Comparison of ENCODE assay signal across 9 mouse cellular contexts in genomic region chr6:127154708-127155268, GRCm38 (mm10). TPM values are rescaled to one million over a fixed set of nuclear protein-coding genes. Genes with fewer than 3 reads are reported as not detected.
DNase-seq lines count a peak whose midpoint lies in the region; ATAC-seq and TF ChIP-seq lines count a peak whose summit lies in the region.
"Had no signal": no experiment of that assay in that cellular context is flagged by ENCODE, and none has a peak within 500 bp of the region (broad histone marks: within the 10 kb centered on the region; RNA-seq: fewer than 3 reads in every experiment).

No protein-coding gene starts in this region.

- peak; percentile 16 for ATAC-seq in CD4-positive, CD25-positive, alpha-beta regulatory T cell, adult 4 months
- no peak for ATAC-seq in forebrain, postnatal 0 days
- ATAC-seq in liver, embryonic 15.5 days (ENCODE audit: insufficient read depth) = no peak
- ATAC-seq in neural tube, embryonic 14.5 days (ENCODE audit: low read depth) = no peak

- H3K36me3 ChIP-seq in forebrain, postnatal 0 days (ENCODE audit: insufficient read depth) = no peaks in the 10 kb centered on the region
- no peaks in the 10 kb centered on the region for H3K36me3 ChIP-seq in liver, embryonic 15.5 days (replicated peaks)
- no peaks in the 10 kb centered on the region for H3K36me3 ChIP-seq in neural tube, embryonic 14.5 days (ENCODE audit: control insufficient read depth, insufficient read depth, low read length)

- TF ChIP-seq CTCF in forebrain, postnatal 0 days (IDR thresholded peaks at IDR 0.05; ENCODE audit: low read depth) = no peak

- H3K4me1 ChIP-seq in forebrain, postnatal 0 days (ENCODE audit: insufficient read depth) = peaks cover 17% of the 10 kb centered on the region; the same call in 1 of the 2 replicates
- peaks cover 56% of the 10 kb centered on the region for H3K4me1 ChIP-seq in liver, embryonic 15.5 days (replicated peaks)
- peaks cover 33% of the 10 kb centered on the region for H3K4me1 ChIP-seq in neural tube, embryonic 14.5 days (ENCODE audit: control insufficient read depth, insufficient read depth, low read length)

- 2% methylated on average over 30 of the region's 34 CpGs for WGBS in forebrain, postnatal 0 days
- under 1% methylated on average over 34 of the region's 34 CpGs for WGBS in liver, embryonic 15.5 days (ENCODE audit: insufficient replicate concordance)
- WGBS in neural tube, embryonic 14.5 days = under 1% methylated on average over 33 of the region's 34 CpGs

- H3K4me2 ChIP-seq in forebrain, postnatal 0 days (ENCODE audit: low read depth) = peak overlapping the region; percentile 97
- H3K4me2 ChIP-seq in liver, embryonic 15.5 days = peak overlapping the region; percentile 82
- H3K4me2 ChIP-seq in neural tube, embryonic 14.5 days (ENCODE audit: low read depth, low read length) = peak overlapping the region; percentile 70

- H3K4me3 ChIP-seq in forebrain, postnatal 0 days (ENCODE audit: low read depth, low read length) = peak overlapping the region; percentile 36
- peak overlapping the region; percentile 61 for H3K4me3 ChIP-seq in liver, embryonic 15.5 days (replicated peaks)
- H3K4me3 ChIP-seq in neural tube, embryonic 14.5 days (ENCODE audit: low read depth, low read length) = peak overlapping the region; percentile 25
- H3K4me3 ChIP-seq: erythroblast, embryonic 14.5 days had no signal

- H3K9ac ChIP-seq in forebrain, postnatal 0 days = peak overlapping the region; percentile 28; the same call in 1 of the 2 replicates
- H3K9ac ChIP-seq in liver, embryonic 15.5 days = no peak overlapping the region
- H3K9ac ChIP-seq in neural tube, embryonic 14.5 days (replicated peaks; ENCODE audit: low read depth, low read length) = 0 out of 2 replicates have a peak overlapping the region, but pooled peaks have one; percentile 3

- H3K9me3 ChIP-seq in forebrain, postnatal 0 days (ENCODE audit: low read length) = no peaks in the 10 kb centered on the region
- H3K9me3 ChIP-seq in liver, embryonic 15.5 days (replicated peaks) = no peaks in the 10 kb centered on the region
- H3K9me3 ChIP-seq in neural tube, embryonic 14.5 days (ENCODE audit: control insufficient read depth, low read length) = no peaks in the 10 kb centered on the region

- H3K27ac ChIP-seq in forebrain, postnatal 0 days (ENCODE audit: low read depth, low read length) = no peak overlapping the region
- no peak overlapping the region for H3K27ac ChIP-seq in liver, embryonic 15.5 days (replicated peaks)
- no peak overlapping the region for H3K27ac ChIP-seq in neural tube, embryonic 14.5 days (ENCODE audit: low read depth, low read length)

- peaks cover 32% of the 10 kb centered on the region for H3K27me3 ChIP-seq in forebrain, postnatal 0 days (ENCODE audit: insufficient read depth, low read length)
- H3K27me3 ChIP-seq in liver, embryonic 15.5 days = peaks cover 97% of the 10 kb centered on the region
- peaks cover 28% of the 10 kb centered on the region for H3K27me3 ChIP-seq in neural tube, embryonic 14.5 days (ENCODE audit: control insufficient read depth, insufficient read depth, low read length)

- peak; percentile 90 for DNase-seq in adrenal gland, adult 2 months
- DNase-seq in forebrain, postnatal 0 days = peak; percentile 65
- peak; percentile 92 for DNase-seq in induced T-regulatory cell, adult 2 months (ENCODE audit: low read depth)
- DNase-seq in MN1 (ENCODE audit: low spot score) = no peak
- DNase-seq in layer of hippocampus, postnatal 25 days (ENCODE audit: extremely low spot score in 1 of 2, low spot score in 1 of 2) = no peak

RNA-seq across cellular contexts. Expression of gene Ccnd2, which starts 2.8 kb away (rescaled TPM):
- 100 to 1,000 TPM; 616 to 775 TPM for polyA plus RNA-seq in CD4-positive, CD25-positive, alpha-beta regulatory T cell, adult 4 months (2017; shearing (Covaris generic))
- 100 to 1,000 TPM; 481 to 519 TPM for total RNA-seq in adrenal gland, adult 2 months (2021)
- 76.2 and 127 TPM in 2 replicates for polyA plus RNA-seq in adrenal gland, adult 2 months (2012; rRNA removed)
- total RNA-seq in forebrain, postnatal 0 days (2014; rRNA removed) = 31.4 and 44.1 TPM in 2 replicates
- 430 and 467 TPM in 2 replicates for polyA plus RNA-seq in forebrain, postnatal 0 days (2015; fragmentation: Nextera tagmentation; extraction: Ambion mirVana)
- polyA plus RNA-seq in liver, embryonic 15.5 days (2015; fragmentation: Nextera tagmentation; extraction: Ambion mirVana) = 47.6 and 47.9 TPM in 2 replicates
- 78.2 and 110 TPM in 2 replicates for polyA plus RNA-seq in neural tube, embryonic 14.5 days (2014; fragmentation: Nextera tagmentation; extraction: Ambion mirVana)
- 100 to 1,000 TPM; 137 to 150 TPM for total RNA-seq in layer of hippocampus, postnatal 25 days (2021)

RNA-seq across cellular contexts. Expression of gene Tigar, which starts 45.4 kb away (rescaled TPM):
- 10 to 100 TPM in 1 of 2 experiments, 1 to 10 TPM in 1; 7.6 to 10.6 TPM for polyA plus RNA-seq in CD4-positive, CD25-positive, alpha-beta regulatory T cell, adult 4 months (2017; shearing (Covaris generic))
- total RNA-seq in adrenal gland, adult 2 months (2021) = 10 to 100 TPM; 13.2 to 21.9 TPM
- polyA plus RNA-seq in adrenal gland, adult 2 months (2012; rRNA removed) = 2.2 and 3.0 TPM in 2 replicates
- total RNA-seq in forebrain, postnatal 0 days (2014; rRNA removed) = 8.1 and 9.3 TPM in 2 replicates
- polyA plus RNA-seq in forebrain, postnatal 0 days (2015; fragmentation: Nextera tagmentation; extraction: Ambion mirVana) = 6.1 and 6.8 TPM in 2 replicates
- polyA plus RNA-seq in liver, embryonic 15.5 days (2015; fragmentation: Nextera tagmentation; extraction: Ambion mirVana) = 0.52 and 0.53 TPM in 2 replicates
- 4.2 and 6.7 TPM in 2 replicates for polyA plus RNA-seq in neural tube, embryonic 14.5 days (2014; fragmentation: Nextera tagmentation; extraction: Ambion mirVana)
- 10 to 100 TPM; 26.3 to 27.9 TPM for total RNA-seq in layer of hippocampus, postnatal 25 days (2021)
- polyA plus RNA-seq: erythroblast, embryonic 14.5 days had no signal

Comparison
In these comparisons a context has a peak if more than half of its experiments do, and no peak if none do; other contexts are left out.
1. DNase-seq: peak in adrenal gland, adult 2 months (single experiment), forebrain, postnatal 0 days (single experiment) and induced T-regulatory cell, adult 2 months (single experiment); none in MN1 (single experiment) and layer of hippocampus, postnatal 25 days (0 of 2).
2. Peak in every context shown above with its lines, with median percentiles within 50 percentile points of each other: H3K4me2 ChIP-seq and H3K4me3 ChIP-seq.